Mouse (Mus musculus) heart, postnatal 0 days (tissue): ENCODE data around the gene Pla2r1. TPM values are rescaled to one million over a fixed set of nuclear protein-coding genes. Genes with fewer than 3 reads are reported as not detected.

Experiments used
- ATAC-seq: fragments of 200-750 bp; cut with Nextera tagmentation; 2 replicates; pipeline ENCODE4 v1.8.0; 2017; ENCODE audit warnings: low read depth, moderate number of reproducible peaks, moderate library complexity; ENCODE audit not compliant: insufficient read depth
- DNase-seq: peaks from one replicate; pipeline ENCODE4 v3.0.0-alpha.2; 2016; ENCODE audit warnings: low spot score
- H3K27ac ChIP-seq: fragments of 300-500 bp; sonication (generic); 2 replicates; pipeline ENCODE4 v1.5.1; 2014; ENCODE audit warnings: low read depth, mild to moderate bottlenecking
- H3K27me3 ChIP-seq: fragments of 300-500 bp; sonication (generic); 2 replicates; pipeline ENCODE4 v1.6.1; 2014; ENCODE audit warnings: low read length, mixed read lengths; ENCODE audit not compliant: control insufficient read depth, insufficient read depth
- H3K36me3 ChIP-seq: fragments of 300-500 bp; sonication (generic); replicated peaks from 2 replicates; pipeline ENCODE4 v1.6.1; 2014; ENCODE audit warnings: low read length, mixed read lengths; ENCODE audit not compliant: control insufficient read depth, insufficient read depth
- H3K4me1 ChIP-seq: fragments of 300-500 bp; sonication (generic); 2 replicates; pipeline ENCODE4 v1.6.1; 2014; ENCODE audit warnings: antibody characterized with exemption; ENCODE audit not compliant: control insufficient read depth, insufficient read depth
- H3K4me2 ChIP-seq: fragments of 300-500 bp; sonication (generic); 2 replicates; pipeline ENCODE4 v1.6.1; 2014; ENCODE audit warnings: low read depth, mild to moderate bottlenecking, low read length, moderate library complexity
- H3K4me3 ChIP-seq: fragments of 300-500 bp; sonication (generic); 2 replicates; pipeline ENCODE4 v1.5.1; 2014; ENCODE audit warnings: low read depth, low read length
- H3K9ac ChIP-seq: fragments of 300-500 bp; sonication (generic); replicated peaks from 2 replicates; pipeline ENCODE4 v1.6.1; 2014; ENCODE audit warnings: low read depth, low read length, mixed read lengths
- H3K9me3 ChIP-seq: fragments of 300-500 bp; sonication (generic); replicated peaks from 2 replicates; pipeline ENCODE4 v1.6.1; 2016; ENCODE audit warnings: low read length; ENCODE audit not compliant: control insufficient read depth
- CTCF ChIP-seq: IDR thresholded peaks from 2 replicates; pipeline ENCODE4 v1.5.1; 2016; ENCODE audit warnings: antibody characterized with exemption, control low read depth, low read depth
- EP300 ChIP-seq: IDR thresholded peaks from 2 replicates; pipeline ENCODE4 v1.6.1; 2016; ENCODE audit warnings: antibody characterized with exemption, low read depth
- WGBS: fragments of 180-500 bp; shearing (Covaris S2); extraction: QIAGEN DNeasy Blood & Tissue Kit; methylation state at CpG from one replicate; pipeline ENCODE4 v1.1.7; 2014; 5-methylcytosine and 5-hydroxymethylcytosine counted together
- polyA plus RNA-seq: library from polyadenylated mRNA; unstranded; fragments of >200 nt; fragmentation: Nextera tagmentation; extraction: Ambion mirVana; gene quantifications from 2 replicates; pipeline ENCODE4 v1.2.1, GENCODE M21; 2015
- total RNA-seq: library from RNA; depleted of rRNA; stranded (reverse); fragments of >200 nt; gene quantifications from 2 replicates; pipeline ENCODE4 v1.2.3, GENCODE M21; 2014; ENCODE audit warnings: low replicate concordance

Pla2r1 gene
- total and polyA plus RNA-seq, 2 experiments from 2014 or later: 0.61 to 1.00 TPM

DNA sequence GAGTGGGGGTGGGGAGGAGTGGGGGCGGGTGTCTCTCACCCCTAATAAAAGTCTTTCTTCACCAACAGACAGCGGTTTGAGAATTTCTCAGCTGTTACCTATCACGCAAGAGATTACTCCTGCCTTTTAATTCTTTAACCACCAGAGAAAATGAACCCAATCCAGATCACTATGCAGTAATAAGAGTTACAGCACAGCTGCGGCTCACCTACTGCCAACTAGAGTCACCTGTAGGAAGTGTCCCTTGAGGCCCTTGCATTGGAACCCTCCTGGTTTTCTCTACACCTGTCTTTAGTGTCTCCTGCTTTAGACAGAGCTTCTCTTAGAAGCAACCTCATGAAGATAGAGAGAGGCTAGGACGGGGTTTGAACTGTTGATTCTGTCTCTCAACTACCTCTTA, 11.4 kb downstream of the Pla2r1 start:
- ATAC-seq: no peak

DNA sequence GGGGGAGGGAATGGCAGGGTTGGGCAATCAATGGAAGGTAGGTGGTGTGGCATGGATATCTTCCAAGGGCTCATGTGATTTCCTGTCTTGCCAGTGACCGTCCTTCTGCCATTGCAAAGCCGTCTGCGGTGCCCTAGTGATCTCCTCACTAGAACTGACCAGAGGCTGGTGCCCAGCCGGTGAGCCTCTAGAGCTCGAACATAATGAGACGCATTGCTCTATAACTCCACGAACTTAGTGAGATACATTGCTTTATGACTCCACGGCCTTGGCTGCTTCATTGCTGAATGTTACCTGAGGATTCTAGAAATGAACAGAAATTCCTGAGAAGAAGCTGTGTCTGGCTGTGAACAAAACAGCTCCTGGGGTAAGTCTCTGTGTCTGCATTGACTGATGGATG, 12.8 kb downstream of the Pla2r1 start:
- Histone ChIP-seq H3K27ac (no peak overlapping the region), H3K4me2 (no peak overlapping the region), H3K4me3 (no peak overlapping the region), H3K9me3 (no peaks in the 10 kb centered on the region), H3K4me1 (no peaks in the 10 kb centered on the region), H3K36me3 (no peaks in the 10 kb centered on the region), H3K27me3 (no peaks in the 10 kb centered on the region), H3K9ac (no peak overlapping the region)
- DNase-seq: no peak
- TF ChIP-seq CTCF (no peak), EP300 (no peak)
- WGBS: 92% methylated on average over 8 of the region's 8 CpGs
- no peak for ATAC-seq

More for the DNA sequence above, 11.4 kb downstream of the Pla2r1 start:
- no peaks in the 10 kb centered on the region for H3K4me1 ChIP-seq
- no peaks in the 10 kb centered on the region for H3K27me3 ChIP-seq
- no peak overlapping the region for H3K4me3 ChIP-seq
- TF ChIP-seq EP300 (no peak), CTCF (no peak)
- WGBS: 59% methylated on average over 5 of the region's 5 CpGs
- no peak for DNase-seq
- no peak overlapping the region for H3K4me2 ChIP-seq
- H3K27ac ChIP-seq: no peak overlapping the region
- H3K9me3 ChIP-seq: no peaks in the 10 kb centered on the region
- H3K9ac ChIP-seq: no peak overlapping the region
- H3K36me3 ChIP-seq: no peaks in the 10 kb centered on the region

DNA sequence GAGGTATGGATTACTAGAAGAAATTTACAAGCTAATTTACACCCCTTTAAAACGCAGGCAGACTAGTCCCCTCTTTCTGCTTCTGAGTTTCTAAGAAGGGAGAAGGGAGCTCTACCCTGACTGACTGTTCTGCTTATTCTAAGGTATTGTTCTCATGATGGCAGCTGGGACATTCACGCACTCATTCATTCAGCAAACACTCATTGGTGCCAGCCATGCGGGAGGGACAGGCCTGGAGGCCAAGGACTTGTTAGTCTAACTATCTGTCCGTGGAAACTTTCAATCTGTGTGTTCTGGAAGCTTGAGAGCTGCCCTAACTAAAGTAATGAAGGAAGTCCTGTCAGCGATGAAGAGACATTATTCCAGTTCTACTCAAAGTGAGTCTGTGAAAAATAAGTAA, 14.4 kb downstream of the Pla2r1 start:
- no peaks in the 10 kb centered on the region for H3K4me1 ChIP-seq
- no peak overlapping the region for H3K27ac ChIP-seq
- H3K4me3 ChIP-seq: no peak overlapping the region
- H3K36me3 ChIP-seq: no peaks in the 10 kb centered on the region
- H3K4me2 ChIP-seq: no peak overlapping the region
- no peak overlapping the region for H3K9ac ChIP-seq
- 80% methylated on average over 5 of the region's 5 CpGs for WGBS
- ATAC-seq (no peak), DNase-seq (no peak)
- no peaks in the 10 kb centered on the region for H3K9me3 ChIP-seq
- H3K27me3 ChIP-seq: no peaks in the 10 kb centered on the region
- no peak for TF ChIP-seq EP300

DNA sequence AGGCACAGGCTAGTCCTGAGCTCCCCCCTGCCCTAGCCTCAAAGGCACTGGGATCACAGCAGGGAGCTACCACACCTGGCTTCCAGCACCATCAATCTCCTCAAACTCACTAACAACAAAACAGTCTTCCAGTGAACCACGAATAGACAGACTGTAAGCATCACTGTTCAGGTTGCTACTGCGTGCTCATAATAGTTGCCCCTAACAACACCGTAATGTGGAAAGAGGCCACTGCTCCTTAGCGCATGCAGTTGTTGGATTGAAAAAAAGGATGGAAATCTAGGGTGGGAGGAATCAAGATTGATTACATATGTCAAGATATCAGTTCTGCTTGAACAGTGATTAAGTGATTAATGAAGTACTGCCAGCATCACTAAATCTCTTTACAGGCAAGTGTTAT, 14.8 kb downstream of the Pla2r1 start:
- ATAC-seq (no peak), DNase-seq (no peak)
- TF ChIP-seq CTCF (no peak), EP300 (no peak)
- H3K9me3 ChIP-seq: no peaks in the 10 kb centered on the region
- no peak overlapping the region for H3K9ac ChIP-seq
- no peak overlapping the region for H3K27ac ChIP-seq
- H3K4me3 ChIP-seq: no peak overlapping the region
- WGBS: 89% methylated on average over 4 of the region's 4 CpGs
- H3K4me2 ChIP-seq: no peak overlapping the region
- no peaks in the 10 kb centered on the region for H3K4me1 ChIP-seq
- no peaks in the 10 kb centered on the region for H3K36me3 ChIP-seq
- H3K27me3 ChIP-seq: no peaks in the 10 kb centered on the region

- H3K36me3 ChIP-seq: no peaks in the 10 kb centered on the region
- H3K4me3 ChIP-seq: no peak overlapping the region
- TF ChIP-seq CTCF (no peak), EP300 (no peak)
- ATAC-seq (no peak), DNase-seq (no peak)
- H3K4me2 ChIP-seq: no peak overlapping the region
- no peaks in the 10 kb centered on the region for H3K4me1 ChIP-seq
- H3K9ac ChIP-seq: no peak overlapping the region
- H3K27me3 ChIP-seq: no peaks in the 10 kb centered on the region
- 84% methylated on average over 8 of the region's 8 CpGs for WGBS
- H3K9me3 ChIP-seq: no peaks in the 10 kb centered on the region
- no peak overlapping the region for H3K27ac ChIP-seq
These were observed 18.4 kb downstream of the Pla2r1 start for GRCm38 (mm10) chr2:60534755-60535154.

DNA sequence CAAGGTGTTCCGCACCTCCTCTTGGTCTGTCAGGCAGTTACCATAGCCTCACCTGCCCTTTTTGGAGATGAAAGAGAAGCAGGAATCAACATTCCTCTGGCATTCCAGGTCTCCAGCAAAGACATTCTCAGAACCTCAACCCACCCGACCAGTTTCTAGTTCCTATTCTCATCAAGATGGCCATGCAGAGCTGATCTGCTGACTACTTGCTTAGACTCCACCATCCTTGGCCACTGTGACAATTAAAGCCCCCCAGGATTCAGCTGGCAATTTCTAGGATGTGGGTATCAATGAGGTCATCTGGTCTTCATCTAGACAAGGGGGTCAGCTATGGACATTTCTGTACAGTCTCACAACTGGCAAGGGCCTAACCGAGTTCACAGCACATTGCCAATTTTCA, 20.1 kb downstream of the Pla2r1 start:
- no peak for DNase-seq
- Histone ChIP-seq H3K27ac (no peak overlapping the region), H3K36me3 (no peaks in the 10 kb centered on the region), H3K27me3 (no peaks in the 10 kb centered on the region), H3K9me3 (no peaks in the 10 kb centered on the region), H3K4me2 (no peak overlapping the region), H3K4me1 (no peaks in the 10 kb centered on the region), H3K9ac (no peak overlapping the region), H3K4me3 (no peak overlapping the region)
- TF ChIP-seq CTCF: no peak
- TF ChIP-seq EP300: no peak
- ATAC-seq: no peak
- 83% methylated on average over 3 of the region's 3 CpGs for WGBS
